Mouse (Mus musculus) lung, adult 2 months (tissue): Measurements from ENCODE around the gene St7l.

Experiments used
- CTCF ChIP-seq: fragments of 200-500 bp; IDR thresholded peaks from 2 replicates; pipeline ENCODE4 v1.5.1; 2011; ENCODE audit warnings: mild to moderate bottlenecking, low read length, control low read depth; ENCODE audit not compliant: insufficient read depth
- POLR2A ChIP-seq: fragments of 200-500 bp; IDR thresholded peaks from 2 replicates; pipeline ENCODE4 v1.6.1; 2011; ENCODE audit warnings: low read depth, mild to moderate bottlenecking, control low read depth, low read length, borderline replicate concordance; ENCODE audit errors: extremely low read depth

DNA sequence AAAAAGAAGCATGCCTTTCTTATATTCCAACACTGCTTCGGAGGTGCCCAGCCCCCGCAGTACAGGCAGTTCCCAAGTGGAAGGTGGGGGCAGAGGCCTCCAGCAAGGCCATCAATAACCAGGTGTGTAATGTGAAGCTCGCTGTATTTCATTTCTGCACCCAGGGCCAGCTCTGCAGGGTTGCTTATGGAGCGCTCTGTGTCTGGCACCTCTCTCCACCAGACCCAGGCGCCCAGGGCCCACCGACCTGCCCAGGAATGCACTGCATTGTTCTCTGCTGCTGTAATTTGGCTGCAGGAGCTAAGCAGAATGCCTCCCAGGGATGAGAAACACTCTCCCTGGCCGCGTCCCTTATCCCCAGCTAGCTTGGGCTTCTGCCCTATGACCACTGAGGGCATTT is 79.5 kb downstream of the St7l start:
- TF ChIP-seq CTCF (no peak), POLR2A (no peak)
